Mouse (Mus musculus) pancreas, adult 10 weeks (tissue): ENCODE results near the gene Car10. TPM values are rescaled to one million over a fixed set of nuclear protein-coding genes. Genes with fewer than 3 reads are reported as not detected.

ENCODE experiments used
- polyA plus RNA-seq: library from polyadenylated mRNA; stranded (reverse); fragments of 350-450 nt; fragmentation: Illumina TruSeq; extraction: RNeasy Lipid Tissue Mini Kit (QIAGEN cat#74804); gene quantifications from one replicate; pipeline ENCODE4 v1.2.3, GENCODE M21; 2015; ENCODE audit warnings: low read depth, low replicate concordance; ENCODE audit not compliant: insufficient read depth

Gene Car10
- 0.92 TPM for polyA plus RNA-seq

GRCm38 (mm10) chr11:93097941-93098828 is at the start of gene Car10:
Gene Car10 (plus strand): TSS chr11:93098028.

